Mouse (Mus musculus) cerebellum, adult 11 months (tissue): ENCODE data around the gene Gm28042.

Source experiments
- DNase-seq: peaks from one replicate; pipeline ENCODE4 v3.0.0; 2022

The Gm28042 gene

DNA sequence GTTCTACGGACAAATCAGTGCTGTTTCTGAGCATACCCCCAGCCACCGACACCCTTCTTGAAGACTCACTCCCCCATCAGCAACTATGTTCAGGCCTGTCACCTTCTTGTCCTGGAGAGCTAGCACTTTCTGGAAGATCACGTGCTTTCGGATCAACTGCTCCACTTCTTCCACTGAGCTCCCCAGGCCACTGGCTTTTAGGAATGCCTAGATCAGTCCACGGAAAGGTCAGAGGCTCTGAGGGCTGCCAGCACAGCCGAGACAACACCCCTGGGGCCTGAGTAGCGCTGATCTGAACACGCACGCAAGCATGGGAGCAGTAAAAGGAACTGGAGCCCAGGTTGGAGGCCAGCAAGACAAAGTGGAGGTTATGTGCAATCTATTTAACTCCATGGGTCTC, 33.4 kb downstream of the Gm28042 start:
- no peak for DNase-seq

DNA sequence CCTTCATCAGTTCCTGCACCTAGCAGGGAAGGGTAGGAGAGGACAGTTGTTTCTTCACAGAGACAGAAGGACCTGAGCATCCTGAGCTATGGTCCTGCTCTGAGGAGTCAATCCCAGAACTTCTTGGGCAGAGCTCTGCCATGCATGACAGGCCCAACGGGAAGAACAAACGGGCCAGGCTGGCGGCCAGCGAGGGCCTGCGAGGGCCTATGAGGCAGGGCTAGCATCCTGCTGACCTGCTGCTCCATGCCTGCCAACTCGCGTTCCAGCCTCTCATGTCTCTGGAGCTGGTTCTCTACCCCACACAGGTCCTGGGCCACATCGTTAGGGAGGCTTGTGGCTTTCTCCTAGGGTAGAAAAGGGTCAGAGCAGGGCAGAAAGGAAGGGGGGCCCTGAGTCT, 35.0 kb downstream of the Gm28042 start:
- no peak for DNase-seq

DNA sequence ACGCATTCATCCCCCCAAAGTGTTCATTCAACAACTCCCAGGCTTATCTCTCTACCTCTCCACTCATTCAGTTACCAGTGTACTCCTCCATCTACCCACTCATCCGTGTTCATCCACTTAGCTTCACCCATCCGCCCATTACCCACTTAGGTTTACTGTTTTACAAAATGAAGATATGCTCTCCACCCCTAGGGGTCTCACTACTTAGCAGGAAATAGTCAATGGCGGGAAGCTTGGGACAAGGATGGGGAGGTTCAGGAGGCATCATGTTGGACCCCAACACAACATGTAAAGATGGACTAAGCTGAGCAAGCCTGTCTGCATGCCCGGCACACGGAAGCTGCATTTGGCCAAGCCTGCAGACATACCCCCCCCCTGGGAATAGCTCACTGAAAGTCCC, 37.3 kb downstream of the Gm28042 start:
- DNase-seq = no peak

DNA sequence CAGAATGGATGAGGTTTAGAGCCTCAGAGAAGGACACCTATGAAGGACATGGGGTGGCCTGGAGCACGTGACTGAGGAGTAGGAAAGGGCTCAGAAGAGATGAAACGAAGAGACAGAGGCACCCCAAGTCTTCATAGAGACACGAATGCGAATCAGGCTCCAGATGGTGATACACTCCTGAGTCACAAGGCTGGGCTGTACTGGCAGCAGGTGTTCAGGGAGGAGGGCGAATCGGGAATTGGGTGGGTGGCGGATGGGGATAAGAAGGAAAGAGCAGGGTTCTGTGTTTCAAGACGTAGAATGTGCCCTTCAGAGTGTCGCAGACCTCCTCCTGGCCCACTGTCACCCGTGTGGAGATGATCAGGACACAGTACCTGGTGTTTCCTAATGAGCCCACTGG, 38.0 kb downstream of the Gm28042 start:
- no peak for DNase-seq

DNA sequence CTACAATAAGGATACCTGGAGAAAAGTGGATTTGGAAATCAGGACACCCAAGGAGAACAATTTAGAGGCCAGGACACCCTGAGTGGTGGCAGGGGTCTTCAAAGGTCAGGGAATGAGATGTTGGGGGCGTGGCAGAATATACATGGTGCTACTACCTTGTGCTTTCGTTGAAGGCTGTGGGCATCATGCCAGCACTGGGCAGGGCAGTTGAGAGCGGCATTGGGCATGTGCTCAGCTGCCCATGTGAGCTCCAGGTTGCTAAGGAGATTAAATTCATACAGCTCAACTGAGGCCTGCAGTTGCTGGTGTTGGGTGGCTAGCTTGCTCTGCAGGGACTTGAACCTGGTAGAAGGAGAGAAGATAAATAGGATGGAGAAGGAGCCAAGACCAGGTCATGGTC, 38.9 kb downstream of the Gm28042 start:
- no peak for DNase-seq

DNA sequence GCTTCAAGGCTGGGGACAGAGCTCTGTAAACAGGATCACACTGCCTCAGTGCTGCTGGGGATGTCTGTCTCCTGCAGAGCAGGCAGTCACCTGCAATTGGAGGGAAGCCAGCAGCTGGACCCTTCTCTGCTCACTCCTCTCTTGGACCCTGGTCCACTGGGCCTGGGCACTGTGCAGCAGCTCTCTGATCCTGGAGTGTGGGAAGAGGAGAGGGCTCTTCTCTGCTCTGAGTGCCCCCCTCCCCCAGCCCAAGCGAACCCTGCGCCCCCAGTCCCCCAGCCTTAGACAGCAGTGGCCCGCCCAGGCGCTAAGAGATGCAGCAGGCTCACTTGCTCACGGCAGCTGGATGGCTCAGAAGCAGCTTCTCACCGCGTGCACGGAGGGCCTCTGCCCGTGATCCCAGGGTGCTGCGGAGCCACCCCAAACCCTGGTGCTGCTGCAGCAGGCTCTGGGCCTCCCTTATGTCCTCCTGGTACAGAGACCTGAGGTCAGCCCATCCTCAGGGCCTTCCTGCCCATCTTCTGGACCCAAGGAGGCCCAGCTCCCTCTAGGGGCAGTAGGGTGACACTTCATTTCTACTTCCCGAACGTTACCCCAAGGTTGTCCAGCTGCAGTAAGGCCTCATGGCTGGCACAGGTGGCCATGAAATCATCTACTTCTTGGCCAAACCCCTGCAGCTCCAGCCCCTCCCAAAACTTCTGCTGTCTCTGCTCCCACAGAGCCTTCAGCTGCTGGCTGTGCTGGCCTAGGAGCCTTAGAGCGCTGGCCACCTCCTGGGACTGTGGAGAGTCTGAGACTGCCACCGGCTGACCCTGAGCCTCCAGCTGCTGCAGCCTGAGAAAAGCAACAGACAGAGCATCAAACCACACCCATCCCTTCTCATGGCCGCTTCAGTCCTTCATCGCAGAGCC, 41.5 kb downstream of the Gm28042 start:
- DNase-seq = peak; percentile 28

DNA sequence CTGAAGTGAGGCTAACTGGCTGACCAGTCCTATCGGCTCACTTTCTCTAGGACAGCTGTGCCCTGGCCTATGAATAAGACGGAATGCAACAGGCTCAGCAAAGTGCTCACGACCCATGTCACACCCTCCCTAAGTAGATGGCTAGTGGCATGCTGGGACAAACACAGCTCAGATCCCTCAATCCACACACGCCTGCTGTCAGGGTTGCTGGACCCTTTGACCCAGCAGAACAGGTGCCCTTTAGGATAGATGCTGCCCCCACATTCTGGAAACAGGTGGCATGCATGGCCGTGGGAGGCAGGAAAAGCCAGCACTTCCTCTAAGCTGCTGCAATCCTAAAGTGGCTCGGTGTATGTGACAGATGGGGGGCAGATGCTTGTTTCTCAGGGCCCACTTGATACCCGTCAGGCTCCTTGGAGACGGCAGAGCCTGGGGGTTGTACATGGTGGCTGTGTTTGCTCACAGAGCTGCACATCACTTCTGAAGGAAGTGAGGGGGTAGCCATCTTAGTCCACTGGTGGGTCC, 42.2 kb downstream of the Gm28042 start:
- no peak for DNase-seq

DNA sequence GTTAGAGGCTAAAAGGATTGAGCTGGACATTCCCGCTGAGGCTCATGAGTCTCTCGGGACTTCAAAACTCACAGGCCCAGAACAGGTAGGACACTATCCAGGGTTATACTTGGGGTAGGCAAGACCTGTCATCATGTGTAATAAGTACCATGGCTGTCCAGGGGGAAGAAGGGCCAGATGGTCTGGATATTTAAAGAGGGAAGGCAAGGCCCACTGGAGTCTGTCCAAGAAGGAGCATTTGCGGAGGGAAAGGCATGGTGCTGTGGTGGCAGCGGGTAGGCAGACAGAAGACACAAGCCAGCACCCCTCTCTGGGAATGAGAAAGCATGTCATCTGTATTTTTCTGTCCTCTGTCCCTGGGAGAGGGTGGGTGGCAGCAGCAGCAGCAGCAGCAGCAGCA, 46.8 kb downstream of the Gm28042 start:
- DNase-seq = no peak

DNA sequence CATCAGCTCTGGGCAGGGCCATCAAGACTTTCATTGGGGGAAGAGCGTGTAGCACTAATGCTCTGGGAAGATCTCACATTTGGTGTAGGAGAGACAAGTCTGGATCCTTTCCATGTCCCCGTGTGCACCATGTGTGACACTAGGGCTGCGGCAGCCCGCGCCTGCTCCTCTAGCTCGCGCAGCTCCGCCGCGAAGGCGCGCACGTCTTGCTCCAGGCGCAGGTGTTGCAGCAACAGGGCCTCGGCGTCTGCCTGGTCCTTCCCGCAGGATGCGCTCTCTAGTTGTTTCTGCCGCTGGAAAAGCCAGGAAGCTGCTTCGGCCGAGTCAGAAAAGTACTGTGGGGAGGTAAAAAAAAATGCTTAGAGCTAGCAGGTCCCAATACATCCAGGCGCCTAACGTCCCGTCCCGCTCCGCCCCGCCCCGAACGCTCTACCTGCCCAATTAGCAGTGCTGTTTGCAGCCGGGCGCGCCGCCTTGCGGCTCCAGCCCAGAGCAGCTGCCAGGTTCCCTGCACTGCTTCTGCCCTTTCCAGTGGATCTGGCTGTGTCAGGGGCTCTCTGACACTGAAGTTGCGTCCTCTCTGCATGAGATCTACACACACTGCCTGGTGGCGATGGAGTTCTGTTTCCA, 48.9 kb downstream of the Gm28042 start:
- DNase-seq = peak; percentile 55

DNA sequence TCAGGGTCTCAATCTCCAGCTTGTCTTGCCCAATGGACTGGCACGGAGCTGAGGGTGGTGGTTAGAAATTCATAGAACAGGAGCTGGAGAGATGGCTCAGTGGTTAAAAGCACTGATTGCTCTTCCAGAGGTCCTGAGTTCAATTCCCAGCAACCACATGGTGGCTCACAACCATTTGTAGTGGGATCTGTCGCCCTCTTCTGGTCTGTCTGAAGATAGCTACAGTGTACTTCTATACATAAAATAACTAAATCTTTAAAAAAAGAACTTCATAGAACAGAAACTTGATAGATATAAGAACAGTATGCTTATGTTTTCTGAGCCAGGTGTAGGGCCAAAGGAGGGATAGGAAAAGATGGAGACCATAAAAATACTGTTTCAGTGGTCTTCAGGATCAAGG, 55.1 kb downstream of the Gm28042 start:
- DNase-seq = no peak

DNA sequence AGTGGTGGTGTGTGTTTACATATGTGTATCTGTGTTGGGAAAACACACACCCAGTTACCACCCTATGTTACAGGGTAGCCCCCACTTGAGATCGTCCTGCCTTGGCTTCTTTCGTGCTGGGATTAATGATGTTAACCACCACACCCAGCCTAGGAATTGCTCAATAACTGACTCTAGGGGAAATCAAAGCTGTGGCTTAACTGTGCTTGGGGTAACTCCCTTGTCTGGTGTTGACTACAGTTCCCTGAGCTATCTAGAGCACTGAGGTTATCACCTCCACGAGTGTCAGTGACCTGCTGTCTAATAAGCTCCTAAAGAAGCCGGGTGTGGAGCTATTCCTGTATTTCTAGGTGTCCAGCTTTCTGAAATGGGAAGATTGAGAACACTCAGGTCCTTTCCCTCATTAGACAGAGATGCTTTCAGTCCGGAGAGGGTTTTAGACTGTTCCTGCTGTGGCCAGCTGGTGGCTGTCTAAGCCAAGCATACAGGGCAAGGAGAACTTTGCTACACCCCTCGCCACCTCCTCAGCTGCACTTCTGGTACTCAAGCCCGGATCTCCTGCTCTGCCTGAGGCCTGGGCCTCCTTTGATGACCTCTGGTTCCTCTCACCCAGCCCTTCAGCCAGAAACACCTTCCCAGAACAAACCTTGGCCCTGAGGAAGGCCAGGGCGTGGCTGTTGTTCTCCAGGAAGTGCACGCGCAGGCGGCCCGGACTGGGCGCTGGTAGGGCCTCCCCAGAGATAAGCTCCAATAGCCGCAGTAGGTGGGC, 57.5 kb downstream of the Gm28042 start:
- no peak for DNase-seq

DNA sequence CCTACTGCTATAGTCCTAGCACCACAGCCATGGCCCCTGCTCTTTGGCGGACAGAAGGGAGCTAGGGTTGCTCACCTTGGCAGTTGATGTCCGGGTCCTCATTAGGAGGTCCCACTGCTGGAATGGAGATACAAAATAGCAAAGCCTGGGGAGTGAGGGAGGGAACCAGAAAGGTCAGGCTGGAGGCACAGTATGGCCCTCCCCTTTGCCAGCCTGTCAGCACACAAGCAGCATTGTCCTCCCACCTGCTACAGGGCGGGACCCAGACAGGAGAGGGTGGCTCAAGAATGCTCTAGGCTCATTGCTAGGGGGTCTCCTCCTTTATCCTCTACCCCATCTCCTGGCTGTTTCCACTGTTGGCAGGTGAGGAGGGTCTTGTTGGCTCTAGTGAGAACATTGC, 58.7 kb downstream of the Gm28042 start:
- DNase-seq = no peak

DNA sequence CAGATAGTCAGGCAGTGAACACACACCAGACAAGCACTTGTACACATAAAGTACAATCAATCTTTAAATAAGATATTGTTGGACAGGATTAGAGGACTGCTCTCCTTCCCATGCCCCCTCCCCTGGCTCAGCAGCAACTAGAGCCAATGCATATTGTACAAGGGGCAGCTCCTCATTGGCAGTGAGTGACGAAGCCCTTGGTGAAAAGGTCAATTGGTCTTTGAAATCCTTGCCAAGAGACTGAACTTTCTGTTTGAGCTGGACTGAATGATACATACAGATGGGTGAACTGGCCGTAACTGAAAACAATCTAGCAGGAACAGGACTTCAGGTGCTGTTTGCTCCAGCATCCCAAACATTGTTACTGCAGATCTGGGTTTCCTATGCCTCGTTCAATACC, 60.1 kb downstream of the Gm28042 start:
- no peak for DNase-seq

DNA sequence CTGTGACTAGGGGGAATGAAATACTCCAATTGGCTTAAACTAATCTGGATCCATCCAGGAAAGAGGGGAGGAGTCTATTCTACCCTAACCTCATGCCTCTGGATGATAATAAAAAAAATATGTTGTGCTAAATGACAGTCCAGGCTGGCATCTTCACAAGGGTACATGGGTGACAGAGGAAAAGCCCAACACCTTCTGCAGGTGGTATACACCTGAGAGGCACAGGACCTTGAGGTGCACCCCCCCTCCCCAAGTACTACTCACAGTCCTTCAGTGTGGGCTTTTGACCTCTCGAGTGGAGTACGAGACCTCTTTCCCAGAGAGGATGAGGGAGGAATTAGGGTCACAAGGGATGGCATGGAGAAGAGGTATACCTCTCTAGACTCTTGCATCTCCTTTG, 60.6 kb downstream of the Gm28042 start:
- DNase-seq = no peak

DNA sequence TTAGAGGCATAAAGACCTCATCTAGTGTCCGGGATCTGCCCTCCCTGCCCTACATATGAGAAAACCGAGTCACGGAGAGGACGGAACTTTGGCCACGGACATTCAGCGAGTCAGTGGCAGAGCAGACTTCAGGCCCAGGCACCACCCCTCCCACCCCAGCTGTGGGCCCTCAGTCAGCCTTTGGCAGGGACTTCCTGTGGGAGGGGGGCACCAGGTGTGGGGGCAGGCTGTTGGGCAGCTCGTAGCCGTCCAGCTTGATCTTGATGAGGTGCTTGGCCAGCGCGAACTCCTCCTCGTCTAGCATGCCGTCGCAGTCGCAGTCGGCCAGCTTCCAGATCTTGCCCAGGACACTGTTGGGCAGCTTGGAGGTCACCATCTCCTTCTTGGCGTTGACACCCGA, 63.7 kb downstream of the Gm28042 start:
- DNase-seq = no peak
